Mouse (Mus musculus): ENCODE results near the gene Dnajc3. TPM values are rescaled to one million over a fixed set of nuclear protein-coding genes. Genes with fewer than 3 reads are reported as not detected.

Dnajc3 gene
- polyA plus RNA-seq, 1 experiment from 2014 or later: 48.4 TPM

GRCm38 (mm10) chr14:118911521-118911920 is 26.3 kb upstream of the Dnajc3 start:
- Histone ChIP-seq H3K4me3 (replicated peaks) (no peak overlapping the region), H3K36me3 (no peaks in the 10 kb centered on the region), H3K4me1 (replicated peaks) (0 out of 2 replicates have a peak, but pooled peaks cover 9% of the 10 kb centered on the region), H3K27me3 (replicated peaks) (no peaks in the 10 kb centered on the region), H3K9ac (no peak overlapping the region), H3K4me2 (replicated peaks) (no peak overlapping the region), H3K9me3 (no peaks in the 10 kb centered on the region), H3K27ac (no peak overlapping the region)
- no peak for ATAC-seq
- WGBS: 89% methylated on average over 6 of the region's 6 CpGs

GRCm38 (mm10) chr14:118913651-118914050 is 24.1 kb upstream of the Dnajc3 start:
- Histone ChIP-seq H3K4me3 (replicated peaks) (no peak overlapping the region), H3K4me2 (replicated peaks) (no peak overlapping the region)

GRCm38 (mm10) chr14:118919025-118919424 is 18.8 kb upstream of the Dnajc3 start:
- no peak; the same call in 1 of the 2 replicates for ATAC-seq
- H3K4me3 ChIP-seq (replicated peaks): no peak overlapping the region
- WGBS: 58% methylated on average over 8 of the region's 8 CpGs

More at GRCm38 (mm10) chr14:118913651-118914050, 24.1 kb upstream of the Dnajc3 start:
- Histone ChIP-seq H3K27me3 (replicated peaks) (no peaks in the 10 kb centered on the region), H3K27ac (no peak overlapping the region), H3K9ac (no peak overlapping the region), H3K4me1 (replicated peaks) (0 out of 2 replicates have a peak, but pooled peaks cover 9% of the 10 kb centered on the region), H3K36me3 (no peaks in the 10 kb centered on the region), H3K9me3 (no peaks in the 10 kb centered on the region)
- 79% methylated on average over 5 of the region's 5 CpGs for WGBS
- ATAC-seq: no peak

GRCm38 (mm10) chr14:118920654-118921053 is 17.1 kb upstream of the Dnajc3 start:
- Histone ChIP-seq H3K4me2 (replicated peaks) (no peak overlapping the region), H3K9me3 (no peaks in the 10 kb centered on the region), H3K27ac (no peak overlapping the region), H3K9ac (no peak overlapping the region), H3K4me3 (replicated peaks) (no peak overlapping the region), H3K36me3 (no peaks in the 10 kb centered on the region), H3K27me3 (replicated peaks) (peaks cover 7% of the 10 kb centered on the region; the same call in 1 of the 2 replicates), H3K4me1 (replicated peaks) (peaks cover 20% of the 10 kb centered on the region)
- ATAC-seq: no peak
- 51% methylated on average over 7 of the region's 7 CpGs for WGBS

More at GRCm38 (mm10) chr14:118919025-118919424, 18.8 kb upstream of the Dnajc3 start:
- Histone ChIP-seq H3K36me3 (no peaks in the 10 kb centered on the region), H3K27me3 (replicated peaks) (peaks cover 7% of the 10 kb centered on the region; the same call in 1 of the 2 replicates), H3K4me1 (replicated peaks) (peaks cover 15% of the 10 kb centered on the region), H3K9ac (no peak overlapping the region), H3K4me2 (replicated peaks) (no peak overlapping the region), H3K9me3 (no peaks in the 10 kb centered on the region), H3K27ac (no peak overlapping the region)

GRCm38 (mm10) chr14:118922251-118922650 is 15.5 kb upstream of the Dnajc3 start:
- Histone ChIP-seq H3K9ac (peak overlapping the region; percentile 42), H3K9me3 (no peaks in the 10 kb centered on the region), H3K4me1 (replicated peaks) (peaks cover 20% of the 10 kb centered on the region), H3K36me3 (no peaks in the 10 kb centered on the region), H3K4me3 (replicated peaks) (peak overlapping the region; percentile 38), H3K27ac (no peak overlapping the region), H3K27me3 (replicated peaks) (peaks cover 7% of the 10 kb centered on the region; the same call in 1 of the 2 replicates), H3K4me2 (replicated peaks) (peak overlapping the region; percentile 88)
- ATAC-seq: no peak; the same call in 1 of the 2 replicates
- WGBS: 30% methylated on average over 22 of the region's 22 CpGs

- H3K9ac ChIP-seq: peak overlapping the region; percentile 42
- H3K4me3 ChIP-seq (replicated peaks): peak overlapping the region; percentile 38
- no peaks in the 10 kb centered on the region for H3K36me3 ChIP-seq
- peaks cover 7% of the 10 kb centered on the region; the same call in 1 of the 2 replicates for H3K27me3 ChIP-seq (replicated peaks)
- H3K4me1 ChIP-seq (replicated peaks): peaks cover 20% of the 10 kb centered on the region
- peak overlapping the region; percentile 88 for H3K4me2 ChIP-seq (replicated peaks)
- WGBS: 3% methylated on average over 43 of the region's 47 CpGs
- H3K9me3 ChIP-seq: no peaks in the 10 kb centered on the region
- no peak overlapping the region for H3K27ac ChIP-seq
- peak; percentile 41 for ATAC-seq
Measured at GRCm38 (mm10) chr14:118922667-118923184, 15.1 kb upstream of the Dnajc3 start.

GRCm38 (mm10) chr14:118924673-118925615 is 12.8 kb upstream of the Dnajc3 start, which contains the start of gene Dzip1:
TSS of gene Dzip1 (minus strand) at chr14:118925460.
- peak; percentile 90 for ATAC-seq
- Histone ChIP-seq H3K9me3 (no peaks in the 10 kb centered on the region), H3K36me3 (no peaks in the 10 kb centered on the region), H3K9ac (peak within 1 kb of the TSS; percentile 61), H3K27ac (peak within 1 kb of the TSS; percentile 82), H3K27me3 (replicated peaks) (peaks cover 7% of the 10 kb centered on the region; the same call in 1 of the 2 replicates), H3K4me2 (replicated peaks) (peak within 1 kb of the TSS; percentile 94), H3K4me3 (replicated peaks) (peak within 1 kb of the TSS; percentile 58), H3K4me1 (replicated peaks) (peaks cover 20% of the 10 kb centered on the region)
- WGBS: 1% methylated on average over 53 of the region's 55 CpGs

- Histone ChIP-seq H3K36me3 (no peaks in the 10 kb centered on the region), H3K27me3 (replicated peaks) (no peaks in the 10 kb centered on the region)
- ATAC-seq: no peak
Measured at GRCm38 (mm10) chr14:118928565-118928964, 9.2 kb upstream of the Dnajc3 start.

GRCm38 (mm10) chr14:118929779-118930178 is 8.0 kb upstream of the Dnajc3 start:
- H3K27ac ChIP-seq: no peak overlapping the region
- 83% methylated on average over 2 of the region's 2 CpGs for WGBS

More at GRCm38 (mm10) chr14:118928565-118928964, 9.2 kb upstream of the Dnajc3 start:
- H3K4me2 ChIP-seq (replicated peaks): no peak overlapping the region
- no peak overlapping the region for H3K9ac ChIP-seq
- no peaks in the 10 kb centered on the region for H3K9me3 ChIP-seq
- H3K27ac ChIP-seq: no peak overlapping the region
- H3K4me1 ChIP-seq (replicated peaks): 0 out of 2 replicates have a peak, but pooled peaks cover 5% of the 10 kb centered on the region
- no peak overlapping the region for H3K4me3 ChIP-seq (replicated peaks)
- 80% methylated on average over 3 of the region's 3 CpGs for WGBS

GRCm38 (mm10) chr14:118930777-118931176 is 7.0 kb upstream of the Dnajc3 start:
- Histone ChIP-seq H3K9me3 (no peaks in the 10 kb centered on the region), H3K27ac (no peak overlapping the region), H3K9ac (no peak overlapping the region), H3K4me1 (replicated peaks) (no peaks in the 10 kb centered on the region), H3K27me3 (replicated peaks) (no peaks in the 10 kb centered on the region), H3K4me2 (replicated peaks) (no peak overlapping the region), H3K36me3 (no peaks in the 10 kb centered on the region), H3K4me3 (replicated peaks) (no peak overlapping the region)
- ATAC-seq: 0 out of 2 replicates have a peak, but pooled peaks have one; percentile 24
- 68% methylated on average over 2 of the region's 2 CpGs for WGBS

More at GRCm38 (mm10) chr14:118929779-118930178, 8.0 kb upstream of the Dnajc3 start:
- 0 out of 2 replicates have a peak, but pooled peaks cover 2% of the 10 kb centered on the region for H3K4me1 ChIP-seq (replicated peaks)
- H3K9me3 ChIP-seq: no peaks in the 10 kb centered on the region
- H3K4me2 ChIP-seq (replicated peaks): no peak overlapping the region
- no peak for ATAC-seq
- H3K4me3 ChIP-seq (replicated peaks): no peak overlapping the region
- no peaks in the 10 kb centered on the region for H3K27me3 ChIP-seq (replicated peaks)
- H3K9ac ChIP-seq: no peak overlapping the region
- H3K36me3 ChIP-seq: no peaks in the 10 kb centered on the region

GRCm38 (mm10) chr14:118931181-118931580 is 6.6 kb upstream of the Dnajc3 start:
- H3K4me2 ChIP-seq (replicated peaks): no peak overlapping the region
- H3K4me3 ChIP-seq (replicated peaks): no peak overlapping the region
- no peaks in the 10 kb centered on the region for H3K4me1 ChIP-seq (replicated peaks)
- H3K27ac ChIP-seq: no peak overlapping the region
- no peaks in the 10 kb centered on the region for H3K9me3 ChIP-seq
- WGBS: 86% methylated on average over 2 of the region's 2 CpGs
- no peaks in the 10 kb centered on the region for H3K27me3 ChIP-seq (replicated peaks)
- ATAC-seq: no peak
- no peak overlapping the region for H3K9ac ChIP-seq
- H3K36me3 ChIP-seq: no peaks in the 10 kb centered on the region

GRCm38 (mm10) chr14:118932956-118933355 is 4.8 kb upstream of the Dnajc3 start:
- H3K4me3 ChIP-seq (replicated peaks): no peak overlapping the region
- 0 out of 2 replicates have a peak, but pooled peaks cover 3% of the 10 kb centered on the region for H3K4me1 ChIP-seq (replicated peaks)
- H3K9ac ChIP-seq: no peak overlapping the region
- H3K27me3 ChIP-seq (replicated peaks): no peaks in the 10 kb centered on the region
- H3K9me3 ChIP-seq: no peaks in the 10 kb centered on the region
- ATAC-seq: no peak
- H3K4me2 ChIP-seq (replicated peaks): no peak overlapping the region
- H3K36me3 ChIP-seq: no peaks in the 10 kb centered on the region
- H3K27ac ChIP-seq: no peak overlapping the region
- 65% methylated on average over 8 of the region's 8 CpGs for WGBS

Data from intestine, embryonic 15.5 days (tissue).